Mouse (Mus musculus) CH12.LX (cell line): Measurements from ENCODE around the gene Tspan10. TPM values are rescaled to one million over a fixed set of nuclear protein-coding genes. Genes with fewer than 3 reads are reported as not detected.
A peak's percentile ranks its signal among the peaks of the same experiment; 100 is the strongest.

Experiments used
- DNase-seq: peaks from one replicate; pipeline ENCODE4 v3.0.0-alpha.2; 2013; ENCODE audit errors: extremely low read depth
- H3K27ac ChIP-seq: 2 replicates; pipeline ENCODE4 v1.5.1; 2012; ENCODE audit warnings: low read depth, mild to moderate bottlenecking, control low read depth, moderate library complexity; ENCODE audit not compliant: insufficient read depth
- H3K27me3 ChIP-seq: replicated peaks from 2 replicates; pipeline ENCODE3; 2012; ENCODE audit warnings: inconsistent platforms
- H3K36me3 ChIP-seq, 2 experiments: replicated peaks in 1 of 2; 2 replicates each; pipeline versions ENCODE3 to v1.6.1; 2012; ENCODE audit warnings: inconsistent platforms in 1 of 2, low read length in 1 of 2, mild to moderate bottlenecking in 1 of 2, mixed read lengths in 1 of 2, moderate library complexity in 1 of 2; ENCODE audit not compliant: control insufficient read depth in 1 of 2, insufficient read depth in 1 of 2
- H3K4me1 ChIP-seq, 2 experiments: 2 replicates each; pipeline ENCODE4 v1.6.1; 2012; ENCODE audit warnings: inconsistent platforms in 1 of 2, moderate library complexity in 1 of 2; ENCODE audit not compliant: insufficient read depth in 2 of 2, control insufficient read depth in 1 of 2
- H3K4me2 ChIP-seq: 2 replicates; pipeline ENCODE4 v1.6.1; 2012; ENCODE audit warnings: low read depth, mild to moderate bottlenecking, control low read depth; ENCODE audit not compliant: poor library complexity, insufficient read depth, severe bottlenecking
- H3K4me3 ChIP-seq, 3 experiments: fragments of 150-350 bp in 1 of 3; sonication (generic) in 1 of 3; replicated peaks in 1 of 3; 2 replicates each; pipeline versions ENCODE3 to v1.5.1; 2011 to 2012; ENCODE audit warnings: low read depth in 2 of 3, low read length in 2 of 3, mild to moderate bottlenecking in 2 of 3, moderate library complexity in 2 of 3, control low read depth in 1 of 3, improper control_type of control experiment in 1 of 3, inconsistent platforms in 1 of 3, mixed read lengths in 1 of 3; ENCODE audit not compliant: poor library complexity in 1 of 3
- H3K79me2 ChIP-seq: replicated peaks from 2 replicates; pipeline ENCODE4 v1.6.1; 2012; ENCODE audit warnings: mild to moderate bottlenecking, moderate library complexity; ENCODE audit not compliant: control insufficient read depth, poor library complexity, insufficient read depth, severe bottlenecking; ENCODE audit errors: extremely low read depth
- H3K9ac ChIP-seq: 2 replicates; pipeline ENCODE4 v1.6.1; 2012; ENCODE audit warnings: low read depth, mild to moderate bottlenecking, control low read depth, moderate library complexity; ENCODE audit not compliant: insufficient read depth
- H3K9me3 ChIP-seq: replicated peaks from 2 replicates; pipeline ENCODE3; 2012; ENCODE audit warnings: low read length, inconsistent platforms, mixed read lengths
- BHLHE40 ChIP-seq: IDR thresholded peaks from 2 replicates; pipeline ENCODE4 v1.6.1; 2011; ENCODE audit warnings: mild to moderate bottlenecking, low read depth, low read length, improper control_type of control experiment
- CHD1 ChIP-seq: IDR thresholded peaks from 2 replicates; pipeline ENCODE4 v1.6.1; 2012; ENCODE audit warnings: low read depth, low read length, improper control_type of control experiment, inconsistent platforms
- CHD2 ChIP-seq: IDR thresholded peaks from 2 replicates; pipeline ENCODE4 v1.6.1; 2011; ENCODE audit warnings: low read length, improper control_type of control experiment
- CTCF ChIP-seq, 2 experiments: IDR thresholded peaks in 1 of 2; conservative IDR thresholded peaks in 1 of 2; 2 replicates each; pipeline ENCODE4 v1.5.1; 2011 to 2012; ENCODE audit warnings: low read depth in 2 of 2, low read length in 2 of 2, improper control_type of control experiment in 1 of 2, inconsistent platforms in 1 of 2, mild to moderate bottlenecking in 1 of 2, moderate library complexity in 1 of 2
- E2F4 ChIP-seq: IDR thresholded peaks from 2 replicates; pipeline ENCODE4 v1.6.1; 2011; ENCODE audit warnings: low read depth, low read length, improper control_type of control experiment; ENCODE audit not compliant: insufficient replicate concordance
- ELF1 ChIP-seq: IDR thresholded peaks from 2 replicates; pipeline ENCODE4 v1.6.1; 2014; ENCODE audit warnings: low read depth, mild to moderate bottlenecking, inconsistent platforms, low read length, improper control_type of control experiment
- EP300 ChIP-seq: IDR thresholded peaks from 2 replicates; pipeline ENCODE4 v1.6.1; 2011; ENCODE audit warnings: low read length, improper control_type of control experiment
- ETS1 ChIP-seq: conservative IDR thresholded peaks from 2 replicates; pipeline ENCODE4 v1.6.1; 2012; ENCODE audit warnings: low read depth, mild to moderate bottlenecking, inconsistent platforms, low read length, improper control_type of control experiment, moderate library complexity
- GABPA ChIP-seq: IDR thresholded peaks from 2 replicates; pipeline ENCODE4 v1.6.1; 2012; ENCODE audit warnings: low read depth, low read length, improper control_type of control experiment, inconsistent platforms; ENCODE audit not compliant: insufficient replicate concordance
- HCFC1 ChIP-seq: IDR thresholded peaks from 2 replicates; pipeline ENCODE4 v1.6.1; 2012; ENCODE audit warnings: low read depth, mild to moderate bottlenecking, inconsistent platforms, low read length, improper control_type of control experiment
- IRF4 ChIP-seq: IDR thresholded peaks from 2 replicates; pipeline ENCODE4 v1.6.1; 2014; ENCODE audit warnings: low read depth, mild to moderate bottlenecking, inconsistent platforms, low read length, improper control_type of control experiment
- JUN ChIP-seq: IDR thresholded peaks from 2 replicates; pipeline ENCODE4 v1.6.1; 2011; ENCODE audit warnings: low read depth, mild to moderate bottlenecking, low read length, improper control_type of control experiment, moderate library complexity; ENCODE audit not compliant: insufficient read depth
- JUND ChIP-seq: conservative IDR thresholded peaks from 2 replicates; pipeline ENCODE4 v1.6.1; 2011; ENCODE audit warnings: low read depth, low read length, improper control_type of control experiment
- KAT2A ChIP-seq: IDR thresholded peaks from 2 replicates; pipeline ENCODE4 v1.6.1; 2012; ENCODE audit warnings: low read length, improper control_type of control experiment, inconsistent platforms; ENCODE audit not compliant: insufficient replicate concordance
- MAFK ChIP-seq: IDR thresholded peaks from 2 replicates; pipeline ENCODE4 v1.6.1; 2011; ENCODE audit warnings: low read length, improper control_type of control experiment; ENCODE audit not compliant: insufficient replicate concordance
- MAX ChIP-seq: IDR thresholded peaks from 2 replicates; pipeline ENCODE4 v1.6.1; 2011; ENCODE audit warnings: low read length, improper control_type of control experiment
- MAZ ChIP-seq: IDR thresholded peaks from 2 replicates; pipeline ENCODE4 v1.6.1; 2012; ENCODE audit warnings: low read depth, mild to moderate bottlenecking, inconsistent platforms, low read length, improper control_type of control experiment, moderate library complexity
- MEF2A ChIP-seq: IDR thresholded peaks from 2 replicates; pipeline ENCODE4 v1.6.1; 2014; ENCODE audit warnings: low read depth, mild to moderate bottlenecking, inconsistent platforms, low read length, improper control_type of control experiment, borderline replicate concordance
- MXI1 ChIP-seq: IDR thresholded peaks from 2 replicates; pipeline ENCODE4 v1.6.1; 2011; ENCODE audit warnings: mild to moderate bottlenecking, low read depth, low read length, improper control_type of control experiment
- MYC ChIP-seq: IDR thresholded peaks from 2 replicates; pipeline ENCODE4 v1.6.1; 2011; ENCODE audit warnings: low read depth, mild to moderate bottlenecking, improper control_type of control experiment, low read length
- NELFE ChIP-seq: IDR thresholded peaks from 2 replicates; pipeline ENCODE4 v1.6.1; 2011; ENCODE audit warnings: low read depth, low read length, improper control_type of control experiment
- NRF1 ChIP-seq: IDR thresholded peaks from 2 replicates; pipeline ENCODE4 v1.6.1; 2014; ENCODE audit warnings: low read depth, mild to moderate bottlenecking, inconsistent platforms, low read length, improper control_type of control experiment, moderate library complexity
- PAX5 ChIP-seq: IDR thresholded peaks from 2 replicates; pipeline ENCODE4 v1.6.1; 2012; ENCODE audit warnings: low read length, inconsistent platforms, mixed read lengths
- POLR2A ChIP-seq: IDR thresholded peaks from 2 replicates; pipeline ENCODE4 v1.6.1; 2011; ENCODE audit warnings: low read depth, mild to moderate bottlenecking, improper control_type of control experiment, low read length
- POLR2AphosphoS2 ChIP-seq: IDR thresholded peaks from 2 replicates; pipeline ENCODE4 v1.6.1; 2011; ENCODE audit warnings: low read depth, low read length, improper control_type of control experiment
- RAD21 ChIP-seq: IDR thresholded peaks from 2 replicates; pipeline ENCODE4 v1.6.1; 2011; ENCODE audit warnings: low read depth, mild to moderate bottlenecking, low read length, improper control_type of control experiment, moderate library complexity
- RCOR1 ChIP-seq: conservative IDR thresholded peaks from 2 replicates; pipeline ENCODE4 v1.6.1; 2012; ENCODE audit warnings: low read depth, mild to moderate bottlenecking, inconsistent platforms, low read length, improper control_type of control experiment
- SIN3A ChIP-seq: IDR thresholded peaks from 2 replicates; pipeline ENCODE4 v1.6.1; 2012; ENCODE audit warnings: low read length, improper control_type of control experiment, inconsistent platforms
- SMC3 ChIP-seq: IDR thresholded peaks from 2 replicates; pipeline ENCODE4 v1.6.1; 2011; ENCODE audit warnings: low read depth, low read length, improper control_type of control experiment
- TBP ChIP-seq: conservative IDR thresholded peaks from 2 replicates; pipeline ENCODE4 v1.6.1; 2011; ENCODE audit warnings: low read depth, low read length, improper control_type of control experiment
- TCF12 ChIP-seq: IDR thresholded peaks from 2 replicates; pipeline ENCODE4 v1.6.1; 2014; ENCODE audit warnings: low read depth, mild to moderate bottlenecking, inconsistent platforms, low read length, improper control_type of control experiment
- UBTF ChIP-seq: IDR thresholded peaks from 2 replicates; pipeline ENCODE4 v1.6.1; 2012; ENCODE audit warnings: low read depth, mild to moderate bottlenecking, inconsistent platforms, low read length, improper control_type of control experiment, moderate library complexity
- USF1 ChIP-seq: IDR thresholded peaks from 2 replicates; pipeline ENCODE4 v1.6.1; 2014; ENCODE audit warnings: low read depth, mild to moderate bottlenecking, inconsistent platforms, low read length, improper control_type of control experiment
- USF2 ChIP-seq: conservative IDR thresholded peaks from 2 replicates; pipeline ENCODE4 v1.6.1; 2011; ENCODE audit warnings: low read depth, low read length, improper control_type of control experiment
- ZC3H11A ChIP-seq: IDR thresholded peaks from 2 replicates; pipeline ENCODE4 v1.6.1; 2012; ENCODE audit warnings: low read depth, mild to moderate bottlenecking, inconsistent platforms, low read length, improper control_type of control experiment
- ZKSCAN1 ChIP-seq: IDR thresholded peaks from 2 replicates; pipeline ENCODE4 v1.6.1; 2012; ENCODE audit warnings: low read depth, inconsistent platforms, low read length, improper control_type of control experiment, borderline replicate concordance
- ZMIZ1 ChIP-seq: IDR thresholded peaks from 2 replicates; pipeline ENCODE4 v1.6.1; 2012; ENCODE audit warnings: low read depth, mild to moderate bottlenecking, inconsistent platforms, low read length, improper control_type of control experiment
- ZNF384 ChIP-seq: IDR thresholded peaks from 2 replicates; pipeline ENCODE4 v1.6.1; 2012; ENCODE audit warnings: low read depth, low read length, improper control_type of control experiment, inconsistent platforms
- dilution Hi-C: fragments of 300-500 bp; cut with MboI; formaldehyde crosslinking; loops from 2 replicates; pipeline ENCODE4 v1.14.3; 2020; ENCODE audit warnings: low sequenced_read_pairs; ENCODE audit not compliant: extremely low pct_unique_long_range_greater_than_20kb, extremely low pct_ligation_motif_present
- in situ Hi-C: fragments of 300-500 bp; cut with MboI; formaldehyde crosslinking; loops from 3 replicates; pipeline ENCODE4 v1.14.3; 2019; ENCODE audit warnings: low sequenced_read_pairs, low pct_ligation_motif_present, low pct_unique_long_range_greater_than_20kb, mixed read lengths
- polyA plus RNA-seq: library from polyadenylated mRNA; unstranded; fragments of >175 nt; gene quantifications from 2 replicates; pipeline ENCODE4 v1.2.1, GENCODE M21; 2012; ENCODE audit warnings: low read depth; ENCODE audit not compliant: insufficient read length
- total RNA-seq, 2 experiments: library from RNA; depleted of rRNA; stranded (reverse); fragments of 300-350 nt in 1 of 2; fragments of >200 nt in 1 of 2; gene quantifications; 2 replicates each; pipeline ENCODE4 v1.2.3; 2012 to 2014

Gene Tspan10
- total and polyA plus RNA-seq, 3 experiments, result 0.08 to 0.31 (median 0.30) TPM

DNA sequence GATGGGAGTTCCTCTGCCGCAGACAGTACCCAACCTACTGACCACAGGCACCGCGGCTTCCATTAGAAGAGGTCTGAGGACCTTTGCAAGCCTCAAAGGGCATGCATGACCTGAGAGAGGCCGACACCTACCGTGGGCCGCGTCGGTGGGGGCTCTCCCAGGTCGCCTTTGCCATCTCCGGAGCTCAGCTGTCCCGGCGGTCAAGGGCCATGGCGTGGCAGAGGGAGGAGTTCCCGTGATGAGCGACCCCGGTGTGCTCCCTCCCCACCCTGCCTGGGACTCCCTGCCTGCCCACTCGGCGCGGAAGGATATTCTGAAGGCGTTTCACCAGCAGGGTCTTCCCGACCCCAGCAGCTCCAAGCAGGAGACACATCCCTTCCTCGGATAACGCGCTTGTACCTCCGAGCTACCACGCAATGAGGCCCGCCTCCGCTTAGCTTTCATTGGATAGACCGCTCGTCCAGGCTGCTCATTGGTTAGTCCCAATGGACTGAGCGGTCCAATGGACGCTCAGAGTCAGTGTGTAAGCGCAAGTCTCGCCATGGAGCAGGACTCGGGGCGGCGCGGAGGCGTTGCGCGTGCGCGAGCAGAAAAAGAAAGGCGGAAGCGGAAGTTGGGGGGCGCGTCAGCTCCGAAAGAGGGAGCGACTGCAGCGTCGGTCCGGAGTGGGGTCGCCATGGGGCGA, 24.7 kb downstream of the Tspan10 start, which contains the start of gene Arl16:
Arl16 (minus strand) TSS at position 557 of the 685 bp plus-strand sequence.
- H3K4me2 ChIP-seq, result peak within 1 kb of the TSS; percentile 79
- peaks cover 49 to 76% of the 10 kb centered on the region in 2 experiments for H3K36me3 ChIP-seq
- peak within 1 kb of the TSS; percentile 81 to 97 (median 91) for H3K4me3 ChIP-seq
- DNase-seq, result peak; percentile 100
- no peaks in the 10 kb centered on the region for H3K27me3 ChIP-seq
- TF ChIP-seq CTCF (conservative IDR thresholded peaks at IDR 0.05 in 1 of 2, IDR thresholded peaks at IDR 0.05 in 1 of 2; ENCODE audit: low read depth in 2 of 2, low read length in 2 of 2) (no peak), RCOR1 (no peak), MXI1 (peak; percentile 97), MYC (0 out of 2 replicates have a peak, but pooled peaks have one; percentile 11), TBP (peak; percentile 81), CHD2 (peak; percentile 93), ZNF384 (no peak), UBTF (peak; percentile 10; the same call in 1 of the 2 replicates), ELF1 (peak; percentile 100), USF1 (no peak), POLR2A (peak; percentile 95), E2F4 (no peak), NELFE (peak; percentile 98), RAD21 (no peak), TCF12 (0 out of 2 replicates have a peak, but pooled peaks have one; percentile 59), MAX (peak; percentile 45), ETS1 (no peak), USF2 (no peak), MAZ (peak; percentile 83; the same call in 1 of the 2 replicates), KAT2A (peak; percentile 70; the same call in 1 of the 2 replicates), ZC3H11A (no peak), MEF2A (0 out of 2 replicates have a peak, but pooled peaks have one; percentile 25), ZKSCAN1 (no peak), NRF1 (peak; percentile 100), JUND (no peak), CHD1 (no peak), BHLHE40 (peak; percentile 15; the same call in 1 of the 2 replicates), SMC3 (no peak), HCFC1 (peak; percentile 83), ZMIZ1 (peak; percentile 93), SIN3A (peak; percentile 99), PAX5 (no peak), GABPA (no peak; the same call in 1 of the 2 replicates), IRF4 (peak; percentile 51; the same call in 1 of the 2 replicates), JUN (no peak), MAFK (no peak), POLR2AphosphoS2 (peak; percentile 83), EP300 (no peak)
- H3K9ac ChIP-seq, result peak within 1 kb of the TSS; percentile 83
- dilution Hi-C loops, result no loop called here
- no peak within 1 kb of the TSS; the same call in 1 of the 2 replicates for H3K27ac ChIP-seq
- in situ Hi-C loops, result no loop called here
- no peaks in the 10 kb centered on the region for H3K9me3 ChIP-seq
- peaks cover 28% of the 10 kb centered on the region for H3K79me2 ChIP-seq
- peaks cover 5 to 30% of the 10 kb centered on the region in 2 experiments; a peak in 3 of 4 replicates for H3K4me1 ChIP-seq
